Mouse (Mus musculus) stomach, postnatal 0 days (tissue): ENCODE measurements around the gene Ccdc121.

Experiments
- CTCF ChIP-seq: IDR thresholded peaks from 2 replicates; pipeline ENCODE4 v1.5.1; 2016; ENCODE audit warnings: antibody characterized with exemption, low read depth, mild to moderate bottlenecking, moderate library complexity
- EP300 ChIP-seq: optimal IDR thresholded peaks from 2 replicates; pipeline ENCODE3; 2016; ENCODE audit warnings: antibody characterized with exemption

- TF ChIP-seq CTCF: no peak
- no peak for TF ChIP-seq EP300
Observed at GRCm38 (mm10) chr1:181466601-181467320, 44.5 kb downstream of the Ccdc121 start.
